In the genomic region with DNA sequence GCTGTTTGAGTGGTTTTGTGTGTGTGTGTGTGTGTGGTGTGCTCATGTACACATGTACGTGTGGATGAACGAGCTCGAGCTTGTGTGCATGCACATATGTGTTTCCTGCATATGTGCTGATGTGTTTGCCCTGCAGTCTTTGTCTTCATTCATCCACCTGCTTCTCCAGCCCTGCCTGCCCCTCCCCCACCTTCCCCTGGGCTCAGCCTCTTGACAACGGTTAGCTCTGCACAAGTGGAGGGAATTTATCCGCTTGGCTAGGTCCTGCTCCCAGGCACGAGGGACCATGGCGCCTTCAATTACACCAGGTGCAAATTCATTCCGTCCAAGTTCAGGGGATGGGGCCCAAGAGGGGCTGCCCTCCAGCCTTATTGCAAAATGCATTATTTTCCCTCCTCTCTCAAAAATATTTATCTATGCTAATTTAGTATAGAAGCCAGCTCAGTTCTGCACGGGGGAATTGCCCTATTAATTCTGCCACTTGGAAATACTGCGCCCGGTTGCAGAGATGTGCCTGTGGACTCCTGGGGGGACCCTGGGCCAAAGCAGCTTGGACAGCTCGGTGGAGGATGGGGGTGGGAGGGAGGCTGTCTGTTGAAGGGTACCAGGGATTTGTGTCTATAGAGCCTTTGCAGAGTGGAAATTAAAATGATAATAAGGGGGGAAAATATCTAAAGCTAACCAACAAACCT, we compare ENCODE assay signal across 11 mouse cellular contexts.
A peak's percentile ranks its signal among the peaks of the same experiment; 100 is the strongest.
DNase-seq lines count a peak whose midpoint lies in the region; ATAC-seq and TF ChIP-seq lines count a peak whose summit lies in the region.
"Had no signal": no experiment of that assay in that cellular context is flagged by ENCODE, and none has a peak within 500 bp of the region (broad histone marks: within the 10 kb centered on the region; RNA-seq: fewer than 3 reads in every experiment).

No protein-coding gene starts in this region.

- no peaks in the 10 kb centered on the region for H3K36me3 ChIP-seq in thymus, adult 2 months (ENCODE audit: control insufficient read depth, insufficient read depth, low read length)
- no peaks in the 10 kb centered on the region for H3K36me3 ChIP-seq in forebrain, embryonic 12.5 days (replicated peaks)
- H3K36me3 ChIP-seq in neural tube, embryonic 15.5 days, result no peaks in the 10 kb centered on the region

- TF ChIP-seq CTCF in thymus, adult 2 months (IDR thresholded peaks at IDR 0.05; ENCODE audit: borderline replicate concordance, control insufficient read depth, extremely low read depth, insufficient read depth, low read length, poor library complexity), result no peak

- H3K9ac ChIP-seq in forebrain, embryonic 12.5 days, result no peak overlapping the region
- H3K9ac ChIP-seq in neural tube, embryonic 15.5 days (replicated peaks), result no peak overlapping the region

- no peak overlapping the region; the same call in 1 of the 2 replicates for H3K4me2 ChIP-seq in forebrain, embryonic 12.5 days
- peak overlapping the region; percentile 9; the same call in 1 of the 2 replicates for H3K4me2 ChIP-seq in neural tube, embryonic 15.5 days

- no peaks in the 10 kb centered on the region for H3K27me3 ChIP-seq in thymus, adult 2 months (ENCODE audit: control insufficient read depth, insufficient read depth, low read length)
- H3K27me3 ChIP-seq in forebrain, embryonic 12.5 days, result peaks cover 84% of the 10 kb centered on the region
- no peaks in the 10 kb centered on the region for H3K27me3 ChIP-seq in neural tube, embryonic 15.5 days (replicated peaks)

- H3K4me3 ChIP-seq in thymus, adult 2 months (ENCODE audit: control insufficient read depth, insufficient read depth, low read length), result no peak overlapping the region
- no peak overlapping the region for H3K4me3 ChIP-seq in forebrain, embryonic 12.5 days (replicated peaks)
- no peak overlapping the region for H3K4me3 ChIP-seq in neural tube, embryonic 15.5 days (replicated peaks)

- DNase-seq in thymus, postnatal 0 days (ENCODE audit: low spot score), result peak; percentile 23
- DNase-seq in thymus, adult 2 months, result no peak
- peak; percentile 77 for DNase-seq in mesoderm, embryonic 11.5 days (ENCODE audit: low read depth, low spot score)
- no peak for DNase-seq in layer of hippocampus, adult 11-12 months (ENCODE audit: low spot score)
- no peak for DNase-seq in natural killer cell, adult 2 months (ENCODE audit: low spot score in 2 of 2)
- no peak for DNase-seq in gastrocnemius, postnatal 14 days
- DNase-seq: lung, adult 2 months; right cerebral cortex, adult 18-20 months had no signal

- H3K4me1 ChIP-seq in thymus, adult 2 months (replicated peaks; ENCODE audit: control insufficient read depth, insufficient read depth, low read length), result peaks cover 10% of the 10 kb centered on the region
- H3K4me1 ChIP-seq in forebrain, embryonic 12.5 days, result peaks cover 59% of the 10 kb centered on the region
- peaks cover 38% of the 10 kb centered on the region for H3K4me1 ChIP-seq in neural tube, embryonic 15.5 days

- H3K9me3 ChIP-seq in forebrain, embryonic 12.5 days, result no peaks in the 10 kb centered on the region
- H3K9me3 ChIP-seq in neural tube, embryonic 15.5 days (replicated peaks), result no peaks in the 10 kb centered on the region

- intact Hi-C loops in gastrocnemius, postnatal 14 days (cut with DNase I; ENCODE audit: low total_unique reads), result loop anchor here (5.0 kb wide), 1 partner anchor 81 kb away; no protein-coding TSS in a partner anchor

- peak; percentile 80 for ATAC-seq in forebrain, embryonic 12.5 days (ENCODE audit: low FRiP score)
- peak; percentile 66; the same call in 1 of the 2 replicates for ATAC-seq in neural tube, embryonic 15.5 days (ENCODE audit: low FRiP score)

- no peak for TF ChIP-seq POLR2A in thymus, adult 2 months (IDR thresholded peaks at IDR 0.05; ENCODE audit: control insufficient read depth, extremely low read depth, insufficient read depth, low read length, poor library complexity)

- 76% methylated on average over 12 of the region's 12 CpGs for WGBS in thymus, adult 2 months
- 19% methylated on average over 12 of the region's 12 CpGs for WGBS in forebrain, embryonic 12.5 days
- 7% methylated on average over 12 of the region's 12 CpGs for WGBS in neural tube, embryonic 15.5 days

- no peak overlapping the region for H3K27ac ChIP-seq in thymus, adult 2 months (ENCODE audit: control insufficient read depth, insufficient read depth, low read length)
- H3K27ac ChIP-seq in forebrain, embryonic 12.5 days, result peak overlapping the region; percentile 90
- H3K27ac ChIP-seq in neural tube, embryonic 15.5 days (replicated peaks), result peak overlapping the region; percentile 75
- H3K27ac ChIP-seq: stomach, postnatal 0 days had no signal

Comparison
In these comparisons a context has a peak if more than half of its experiments do, and no peak if none do; other contexts are left out.
1. DNase-seq: peak in thymus, postnatal 0 days (single experiment) and mesoderm, embryonic 11.5 days (single experiment); none in thymus, adult 2 months (single experiment), layer of hippocampus, adult 11-12 months (single experiment), natural killer cell, adult 2 months (0 of 2) and gastrocnemius, postnatal 14 days (single experiment).